Comparison of ENCODE assay signal across 24 mouse cellular contexts in genomic region chr4:65820236-65820635, GRCm38 (mm10).
DNase-seq lines count a peak whose midpoint lies in the region; ATAC-seq and TF ChIP-seq lines count a peak whose summit lies in the region.
"Had no signal": no experiment of that assay in that cellular context is flagged by ENCODE, and none has a peak within 500 bp of the region (broad histone marks: within the 10 kb centered on the region; RNA-seq: fewer than 3 reads in every experiment).

No protein-coding gene starts in this region.

- no peak for TF ChIP-seq CTCF in hindbrain, postnatal 0 days (IDR thresholded peaks at IDR 0.05; ENCODE audit: low read depth)
- TF ChIP-seq CTCF in midbrain, postnatal 0 days (IDR thresholded peaks at IDR 0.05): no peak

- no peaks in the 10 kb centered on the region for H3K9me3 ChIP-seq in hindbrain, embryonic 11.5 days (ENCODE audit: control insufficient read depth, low read length)
- no peaks in the 10 kb centered on the region for H3K9me3 ChIP-seq in hindbrain, postnatal 0 days (ENCODE audit: low read length)
- H3K9me3 ChIP-seq in midbrain, embryonic 12.5 days: no peaks in the 10 kb centered on the region
- H3K9me3 ChIP-seq in midbrain, postnatal 0 days (ENCODE audit: low read length): no peaks in the 10 kb centered on the region
- H3K9me3 ChIP-seq in forebrain, embryonic 16.5 days (ENCODE audit: control insufficient read depth, low read length): no peaks in the 10 kb centered on the region
- H3K9me3 ChIP-seq in midbrain, embryonic 15.5 days: no peaks in the 10 kb centered on the region
- H3K9me3 ChIP-seq: embryonic facial prominence, embryonic 13.5 days; heart, embryonic 10.5 days; limb, embryonic 13.5 days; liver, embryonic 13.5 days; lung, embryonic 15.5 days; megakaryocyte, embryonic 14.5 days had no signal

- H3K4me1 ChIP-seq in hindbrain, embryonic 11.5 days (replicated peaks; ENCODE audit: control insufficient read depth, insufficient read depth, low read length): no peaks in the 10 kb centered on the region
- no peaks in the 10 kb centered on the region for H3K4me1 ChIP-seq in hindbrain, postnatal 0 days (ENCODE audit: insufficient read depth, low read length)
- H3K4me1 ChIP-seq in midbrain, embryonic 12.5 days: no peaks in the 10 kb centered on the region
- no peaks in the 10 kb centered on the region for H3K4me1 ChIP-seq in midbrain, postnatal 0 days (ENCODE audit: insufficient read depth, low read length)
- peaks cover 9% of the 10 kb centered on the region for H3K4me1 ChIP-seq in forebrain, embryonic 16.5 days (replicated peaks; ENCODE audit: control insufficient read depth, insufficient read depth, low read length)
- peaks cover 8% of the 10 kb centered on the region for H3K4me1 ChIP-seq in midbrain, embryonic 15.5 days
- H3K4me1 ChIP-seq: heart, embryonic 10.5 days; limb, embryonic 13.5 days; liver, embryonic 13.5 days; lung, embryonic 15.5 days; megakaryocyte, embryonic 14.5 days had no signal

- H3K4me3 ChIP-seq in hindbrain, embryonic 11.5 days (ENCODE audit: low read depth, low read length): no peak overlapping the region
- H3K4me3 ChIP-seq in hindbrain, postnatal 0 days (ENCODE audit: low read length): no peak overlapping the region
- no peak overlapping the region for H3K4me3 ChIP-seq in midbrain, embryonic 12.5 days
- no peak overlapping the region for H3K4me3 ChIP-seq in midbrain, postnatal 0 days (ENCODE audit: low read depth, low read length)
- H3K4me3 ChIP-seq in forebrain, embryonic 16.5 days (replicated peaks; ENCODE audit: low read length): no peak overlapping the region
- no peak overlapping the region for H3K4me3 ChIP-seq in midbrain, embryonic 15.5 days
- H3K4me3 ChIP-seq: embryonic facial prominence, embryonic 13.5 days; heart, embryonic 10.5 days; layer of hippocampus, adult 2 months; limb, embryonic 13.5 days; liver, embryonic 13.5 days; lung, embryonic 15.5 days; megakaryocyte, embryonic 14.5 days had no signal

- H3K4me2 ChIP-seq in hindbrain, embryonic 11.5 days (replicated peaks; ENCODE audit: low read depth, low read length): no peak overlapping the region
- H3K4me2 ChIP-seq in hindbrain, postnatal 0 days (ENCODE audit: low read depth, low read length): no peak overlapping the region
- no peak overlapping the region for H3K4me2 ChIP-seq in midbrain, embryonic 12.5 days (replicated peaks)
- no peak overlapping the region for H3K4me2 ChIP-seq in midbrain, postnatal 0 days (ENCODE audit: low read depth, low read length, poor library complexity, severe bottlenecking)
- H3K4me2 ChIP-seq in forebrain, embryonic 16.5 days (ENCODE audit: low read length): no peak overlapping the region
- H3K4me2 ChIP-seq in midbrain, embryonic 15.5 days: no peak overlapping the region
- H3K4me2 ChIP-seq: embryonic facial prominence, embryonic 13.5 days; limb, embryonic 13.5 days; liver, embryonic 13.5 days; lung, embryonic 15.5 days had no signal

- no peaks in the 10 kb centered on the region for H3K27me3 ChIP-seq in hindbrain, embryonic 11.5 days (ENCODE audit: control insufficient read depth, insufficient read depth, low read length)
- no peaks in the 10 kb centered on the region for H3K27me3 ChIP-seq in hindbrain, postnatal 0 days (ENCODE audit: insufficient read depth, low read length)
- no peaks in the 10 kb centered on the region for H3K27me3 ChIP-seq in midbrain, embryonic 12.5 days
- H3K27me3 ChIP-seq in midbrain, postnatal 0 days (ENCODE audit: insufficient read depth, low read length): no peaks in the 10 kb centered on the region
- no peaks in the 10 kb centered on the region for H3K27me3 ChIP-seq in forebrain, embryonic 16.5 days (replicated peaks; ENCODE audit: control insufficient read depth, insufficient read depth, low read length)
- no peaks in the 10 kb centered on the region for H3K27me3 ChIP-seq in midbrain, embryonic 15.5 days (replicated peaks)
- H3K27me3 ChIP-seq: embryonic facial prominence, embryonic 13.5 days; limb, embryonic 13.5 days; liver, embryonic 13.5 days; lung, embryonic 15.5 days; megakaryocyte, embryonic 14.5 days had no signal

- H3K9ac ChIP-seq in hindbrain, embryonic 11.5 days (ENCODE audit: low read depth, low read length): no peak overlapping the region
- no peak overlapping the region for H3K9ac ChIP-seq in hindbrain, postnatal 0 days (replicated peaks; ENCODE audit: low read length)
- no peak overlapping the region for H3K9ac ChIP-seq in midbrain, embryonic 12.5 days (replicated peaks)
- H3K9ac ChIP-seq in midbrain, postnatal 0 days (replicated peaks; ENCODE audit: low read length, poor library complexity, severe bottlenecking): no peak overlapping the region
- no peak overlapping the region for H3K9ac ChIP-seq in forebrain, embryonic 16.5 days (replicated peaks; ENCODE audit: low read depth, low read length)
- no peak overlapping the region for H3K9ac ChIP-seq in midbrain, embryonic 15.5 days
- H3K9ac ChIP-seq: embryonic facial prominence, embryonic 13.5 days; limb, embryonic 13.5 days; liver, embryonic 13.5 days; lung, embryonic 15.5 days had no signal

- ATAC-seq in hindbrain, embryonic 11.5 days (ENCODE audit: low FRiP score): peak; percentile 54; the same call in 1 of the 2 replicates
- ATAC-seq in hindbrain, postnatal 0 days: no peak
- ATAC-seq in midbrain, embryonic 12.5 days (ENCODE audit: low FRiP score, low read depth): peak; percentile 47; the same call in 1 of the 2 replicates
- no peak for ATAC-seq in midbrain, postnatal 0 days (ENCODE audit: low FRiP score)
- ATAC-seq in forebrain, embryonic 16.5 days: peak; percentile 76
- peak; percentile 80 for ATAC-seq in midbrain, embryonic 15.5 days (replicated peaks)
- ATAC-seq: hindbrain, embryonic 16.5 days; intestine, embryonic 16.5 days had no signal

- WGBS in hindbrain, embryonic 11.5 days: 54% methylated on average over 2 of the region's 2 CpGs
- WGBS in hindbrain, postnatal 0 days: 50% methylated on average over 2 of the region's 2 CpGs
- 60% methylated on average over 2 of the region's 2 CpGs for WGBS in midbrain, embryonic 12.5 days
- WGBS in midbrain, postnatal 0 days: 45% methylated on average over 2 of the region's 2 CpGs
- 36% methylated on average over 2 of the region's 2 CpGs for WGBS in forebrain, embryonic 16.5 days
- 33% methylated on average over 2 of the region's 2 CpGs for WGBS in midbrain, embryonic 15.5 days

- no peak overlapping the region for H3K27ac ChIP-seq in hindbrain, embryonic 11.5 days (ENCODE audit: low read depth, low read length)
- no peak overlapping the region for H3K27ac ChIP-seq in hindbrain, postnatal 0 days
- H3K27ac ChIP-seq in midbrain, embryonic 12.5 days (replicated peaks): 0 out of 2 replicates have a peak overlapping the region, but pooled peaks have one; percentile 43
- no peak overlapping the region; the same call in 1 of the 2 replicates for H3K27ac ChIP-seq in midbrain, postnatal 0 days (ENCODE audit: low read depth, low read length)
- H3K27ac ChIP-seq in forebrain, embryonic 16.5 days (ENCODE audit: low read length): no peak overlapping the region
- no peak overlapping the region for H3K27ac ChIP-seq in midbrain, embryonic 15.5 days
- H3K27ac ChIP-seq: embryonic facial prominence, embryonic 13.5 days; heart, embryonic 10.5 days; layer of hippocampus, adult 2 months; limb, embryonic 13.5 days; liver, embryonic 13.5 days; lung, embryonic 15.5 days; stomach, postnatal 0 days had no signal

- no peaks in the 10 kb centered on the region for H3K36me3 ChIP-seq in hindbrain, embryonic 11.5 days (ENCODE audit: control insufficient read depth, insufficient read depth, low read length)
- H3K36me3 ChIP-seq in hindbrain, postnatal 0 days (ENCODE audit: insufficient read depth, low read length): no peaks in the 10 kb centered on the region
- H3K36me3 ChIP-seq in midbrain, embryonic 12.5 days: no peaks in the 10 kb centered on the region
- H3K36me3 ChIP-seq in midbrain, postnatal 0 days (ENCODE audit: insufficient read depth, low read length): no peaks in the 10 kb centered on the region
- H3K36me3 ChIP-seq in forebrain, embryonic 16.5 days (ENCODE audit: control insufficient read depth, insufficient read depth): no peaks in the 10 kb centered on the region
- H3K36me3 ChIP-seq in midbrain, embryonic 15.5 days (replicated peaks): no peaks in the 10 kb centered on the region
- H3K36me3 ChIP-seq: embryonic facial prominence, embryonic 13.5 days; heart, embryonic 10.5 days; limb, embryonic 13.5 days; liver, embryonic 13.5 days; lung, embryonic 15.5 days had no signal

- DNase-seq in hindbrain, embryonic 11.5 days (ENCODE audit: low spot score): no peak
- DNase-seq in hindbrain, postnatal 0 days (ENCODE audit: low spot score): no peak
- DNase-seq in midbrain, postnatal 0 days (ENCODE audit: low spot score): no peak
- no peak for DNase-seq in urinary bladder, adult 18-20 months (ENCODE audit: low spot score in 2 of 2)
- DNase-seq: adrenal gland, adult 2 months; cerebellum, adult 11-12 months; cerebellum, postnatal 10 days; kidney, adult 9 months; kidney, postnatal 14 days; liver, embryonic 13.5 days; lung, postnatal 36 days; thymus, adult 2 months had no signal

Comparison
In these comparisons a context has a peak if more than half of its experiments do, and no peak if none do; other contexts are left out.
1. ATAC-seq: peak in hindbrain, embryonic 11.5 days (single experiment), midbrain, embryonic 12.5 days (single experiment), forebrain, embryonic 16.5 days (single experiment) and midbrain, embryonic 15.5 days (single experiment); none in hindbrain, postnatal 0 days (single experiment) and midbrain, postnatal 0 days (single experiment).